Mouse (Mus musculus) lung, embryonic 14.5 days (tissue): ENCODE results near the gene Scamp5. TPM values are rescaled to one million over a fixed set of nuclear protein-coding genes. Genes with fewer than 3 reads are reported as not detected.
A peak's percentile ranks its signal among the peaks of the same experiment; 100 is the strongest.

Experiments used
- ATAC-seq: fragments of 200-750 bp; cut with Nextera tagmentation; 2 replicates; pipeline ENCODE4 v1.8.0; 2017; ENCODE audit warnings: mild to moderate bottlenecking, moderate TSS enrichment, moderate library complexity; ENCODE audit not compliant: insufficient read depth
- DNase-seq: peaks from one replicate; pipeline ENCODE4 v3.0.0-alpha.2; 2015
- H3K27ac ChIP-seq: fragments of 300-500 bp; sonication (generic); 2 replicates; pipeline ENCODE4 v1.5.1; 2014; ENCODE audit warnings: low read depth, mild to moderate bottlenecking, moderate library complexity
- H3K27me3 ChIP-seq: fragments of 300-500 bp; sonication (generic); 2 replicates; pipeline ENCODE4 v1.6.1; 2014; ENCODE audit warnings: low read length, control low read depth; ENCODE audit not compliant: insufficient read depth
- H3K36me3 ChIP-seq: fragments of 300-500 bp; sonication (generic); 2 replicates; pipeline ENCODE4 v1.6.1; 2014; ENCODE audit warnings: control low read depth; ENCODE audit not compliant: insufficient read depth
- H3K4me1 ChIP-seq: fragments of 300-500 bp; sonication (generic); 2 replicates; pipeline ENCODE4 v1.6.1; 2014; ENCODE audit warnings: antibody characterized with exemption, control low read depth; ENCODE audit not compliant: insufficient read depth
- H3K4me2 ChIP-seq: fragments of 300-500 bp; sonication (generic); 2 replicates; pipeline ENCODE4 v1.6.1; 2014; ENCODE audit warnings: mild to moderate bottlenecking
- H3K4me3 ChIP-seq: fragments of 300-500 bp; sonication (generic); 2 replicates; pipeline ENCODE4 v1.5.1; 2014; ENCODE audit warnings: low read depth, low read length
- H3K9ac ChIP-seq: fragments of 300-500 bp; sonication (generic); 2 replicates; pipeline ENCODE4 v1.6.1; 2014
- H3K9me3 ChIP-seq: fragments of 300-500 bp; sonication (generic); 2 replicates; pipeline ENCODE4 v1.6.1; 2016; ENCODE audit warnings: low read depth, low read length, control low read depth
- CTCF ChIP-seq: IDR thresholded peaks from 2 replicates; pipeline ENCODE4 v1.5.1; 2016; ENCODE audit warnings: antibody characterized with exemption, low read depth
- WGBS: fragments of 180-500 bp; shearing (Covaris S2); extraction: QIAGEN DNeasy Blood & Tissue Kit; methylation state at CpG from one replicate; pipeline ENCODE4 v1.1.7; 2014; 5-methylcytosine and 5-hydroxymethylcytosine counted together
- polyA plus RNA-seq: library from polyadenylated mRNA; unstranded; fragments of >200 nt; fragmentation: Nextera tagmentation; extraction: Ambion mirVana; gene quantifications from 2 replicates; pipeline ENCODE4 v1.2.1, GENCODE M21; 2014

Scamp5 gene
- polyA plus RNA-seq, 1 experiment from 2014 or later = 4.9 TPM

- Histone ChIP-seq H3K4me3 (peak overlapping the region; percentile 41), H3K36me3 (no peaks in the 10 kb centered on the region), H3K4me2 (peak overlapping the region; percentile 93), H3K27ac (no peak overlapping the region), H3K27me3 (peaks cover 71% of the 10 kb centered on the region), H3K4me1 (peaks cover 15% of the 10 kb centered on the region), H3K9ac (no peak overlapping the region), H3K9me3 (no peaks in the 10 kb centered on the region)
- 3% methylated on average over 23 of the region's 23 CpGs for WGBS
- DNase-seq (no peak), ATAC-seq (0 out of 2 replicates have a peak, but pooled peaks have one; percentile 7)
- TF ChIP-seq CTCF = no peak
Observed at GRCm38 (mm10) chr9:57502911-57503621, 35.2 kb upstream of the Scamp5 start.

GRCm38 (mm10) chr9:57501861-57502260 lies 34.0 kb upstream of the Scamp5 start:
- WGBS = 4% methylated on average over 20 of the region's 20 CpGs

GRCm38 (mm10) chr9:57501452-57501851 lies 33.6 kb upstream of the Scamp5 start:
- H3K36me3 ChIP-seq = no peaks in the 10 kb centered on the region
- no peak for TF ChIP-seq CTCF
- peaks cover 15% of the 10 kb centered on the region for H3K4me1 ChIP-seq
- no peak overlapping the region for H3K27ac ChIP-seq
- 13% methylated on average over 13 of the region's 13 CpGs for WGBS
- no peak overlapping the region for H3K9ac ChIP-seq
- H3K9me3 ChIP-seq = no peaks in the 10 kb centered on the region
- peaks cover 71% of the 10 kb centered on the region for H3K27me3 ChIP-seq
- peak overlapping the region; percentile 16; the same call in 1 of the 2 replicates for H3K4me2 ChIP-seq
- DNase-seq (no peak), ATAC-seq (no peak)
- no peak overlapping the region for H3K4me3 ChIP-seq

More at GRCm38 (mm10) chr9:57501861-57502260, 34.0 kb upstream of the Scamp5 start:
- peak; percentile 17 for DNase-seq
- TF ChIP-seq CTCF = no peak
- Histone ChIP-seq H3K4me2 (peak overlapping the region; percentile 16; the same call in 1 of the 2 replicates), H3K9ac (no peak overlapping the region), H3K9me3 (no peaks in the 10 kb centered on the region), H3K27ac (no peak overlapping the region), H3K27me3 (peaks cover 71% of the 10 kb centered on the region), H3K4me3 (no peak overlapping the region; the same call in 1 of the 2 replicates), H3K36me3 (no peaks in the 10 kb centered on the region), H3K4me1 (peaks cover 15% of the 10 kb centered on the region)
- no peak for ATAC-seq

GRCm38 (mm10) chr9:57498536-57498935 lies 30.7 kb upstream of the Scamp5 start:
- no peaks in the 10 kb centered on the region for H3K36me3 ChIP-seq
- H3K4me2 ChIP-seq = no peak overlapping the region
- no peak for TF ChIP-seq CTCF
- H3K27me3 ChIP-seq = peaks cover 42% of the 10 kb centered on the region
- ATAC-seq = no peak
- H3K9ac ChIP-seq = no peak overlapping the region
- no peak for DNase-seq
- no peak overlapping the region for H3K27ac ChIP-seq
- 63% methylated on average over 7 of the region's 7 CpGs for WGBS
- no peaks in the 10 kb centered on the region for H3K9me3 ChIP-seq
- no peaks in the 10 kb centered on the region for H3K4me1 ChIP-seq
- H3K4me3 ChIP-seq = no peak overlapping the region

- no peak overlapping the region for H3K27ac ChIP-seq
- DNase-seq (no peak), ATAC-seq (no peak)
- H3K36me3 ChIP-seq = no peaks in the 10 kb centered on the region
- no peaks in the 10 kb centered on the region for H3K4me1 ChIP-seq
- TF ChIP-seq CTCF = no peak
- no peak overlapping the region for H3K4me2 ChIP-seq
- peaks cover 29% of the 10 kb centered on the region for H3K27me3 ChIP-seq
- H3K9ac ChIP-seq = no peak overlapping the region
- no peak overlapping the region for H3K4me3 ChIP-seq
- H3K9me3 ChIP-seq = no peaks in the 10 kb centered on the region
- 41% methylated on average over 5 of the region's 5 CpGs for WGBS
Observed at GRCm38 (mm10) chr9:57497236-57497635, 29.4 kb upstream of the Scamp5 start.

- Histone ChIP-seq H3K4me3 (no peak overlapping the region), H3K27me3 (peaks cover 6% of the 10 kb centered on the region; the same call in 1 of the 2 replicates), H3K4me1 (no peaks in the 10 kb centered on the region), H3K4me2 (no peak overlapping the region), H3K9ac (no peak overlapping the region), H3K27ac (no peak overlapping the region), H3K9me3 (no peaks in the 10 kb centered on the region), H3K36me3 (no peaks in the 10 kb centered on the region)
- DNase-seq (no peak), ATAC-seq (no peak)
- TF ChIP-seq CTCF = no peak
Observed at GRCm38 (mm10) chr9:57494970-57495369, 27.1 kb upstream of the Scamp5 start.

- no peak overlapping the region for H3K4me2 ChIP-seq
- H3K36me3 ChIP-seq = no peaks in the 10 kb centered on the region
- TF ChIP-seq CTCF = no peak
- no peaks in the 10 kb centered on the region for H3K9me3 ChIP-seq
- no peak overlapping the region for H3K9ac ChIP-seq
- no peaks in the 10 kb centered on the region; the same call in 1 of the 2 replicates for H3K27me3 ChIP-seq
- H3K4me3 ChIP-seq = no peak overlapping the region
- no peak overlapping the region for H3K27ac ChIP-seq
- 87% methylated on average over 2 of the region's 2 CpGs for WGBS
- DNase-seq (no peak), ATAC-seq (no peak)
- no peaks in the 10 kb centered on the region for H3K4me1 ChIP-seq
Observed at GRCm38 (mm10) chr9:57493532-57493931, 25.7 kb upstream of the Scamp5 start.
